Mouse (Mus musculus) hindbrain, postnatal 0 days (tissue): ENCODE measurements around the gene Orai1. TPM values are rescaled to one million over a fixed set of nuclear protein-coding genes. Genes with fewer than 3 reads are reported as not detected.
A peak's percentile ranks its signal among the peaks of the same experiment; 100 is the strongest.

Experiments used
- ATAC-seq: fragments of 200-750 bp; cut with Nextera tagmentation; 2 replicates; pipeline ENCODE4 v1.8.0; 2017; ENCODE audit warnings: mild to moderate bottlenecking, moderate TSS enrichment, moderate library complexity
- DNase-seq: peaks from one replicate; pipeline ENCODE4 v3.0.0-alpha.2; 2015; ENCODE audit warnings: low spot score
- H3K27ac ChIP-seq: fragments of 300-500 bp; sonication (generic); 2 replicates; pipeline ENCODE4 v1.5.1; 2014; ENCODE audit warnings: mild to moderate bottlenecking
- H3K27me3 ChIP-seq: fragments of 300-500 bp; sonication (generic); 2 replicates; pipeline ENCODE4 v1.6.1; 2014; ENCODE audit warnings: low read length, mixed read lengths; ENCODE audit not compliant: insufficient read depth
- H3K36me3 ChIP-seq: fragments of 300-500 bp; sonication (generic); 2 replicates; pipeline ENCODE4 v1.6.1; 2014; ENCODE audit warnings: low read length, mixed read lengths; ENCODE audit not compliant: insufficient read depth
- H3K4me1 ChIP-seq: fragments of 300-500 bp; sonication (generic); 2 replicates; pipeline ENCODE4 v1.6.1; 2014; ENCODE audit warnings: antibody characterized with exemption, low read length, mixed read lengths; ENCODE audit not compliant: insufficient read depth
- H3K4me2 ChIP-seq: fragments of 300-500 bp; sonication (generic); 2 replicates; pipeline ENCODE4 v1.6.1; 2014; ENCODE audit warnings: low read depth, mild to moderate bottlenecking, low read length, moderate library complexity, mixed read lengths
- H3K4me3 ChIP-seq: fragments of 300-500 bp; sonication (generic); 2 replicates; pipeline ENCODE4 v1.5.1; 2014; ENCODE audit warnings: low read length
- H3K9ac ChIP-seq: fragments of 300-500 bp; sonication (generic); replicated peaks from 2 replicates; pipeline ENCODE4 v1.6.1; 2014; ENCODE audit warnings: mild to moderate bottlenecking, low read length, moderate library complexity, mixed read lengths
- H3K9me3 ChIP-seq: fragments of 300-500 bp; sonication (generic); 2 replicates; pipeline ENCODE4 v1.6.1; 2016; ENCODE audit warnings: low read length, mixed read lengths
- CTCF ChIP-seq: IDR thresholded peaks from 2 replicates; pipeline ENCODE4 v1.5.1; 2016; ENCODE audit warnings: antibody characterized with exemption, control low read depth, low read depth
- WGBS: fragments of 180-500 bp; shearing (Covaris S2); extraction: QIAGEN DNeasy Blood & Tissue Kit; methylation state at CpG from one replicate; pipeline ENCODE4 v1.1.7; 2014; 5-methylcytosine and 5-hydroxymethylcytosine counted together
- polyA plus RNA-seq: library from polyadenylated mRNA; unstranded; fragments of >200 nt; fragmentation: Nextera tagmentation; extraction: Ambion mirVana; gene quantifications from 2 replicates; pipeline ENCODE4 v1.2.1, GENCODE M21; 2015
- total RNA-seq: library from RNA; depleted of rRNA; stranded (reverse); fragments of >200 nt; gene quantifications from 2 replicates; pipeline ENCODE4 v1.2.3, GENCODE M21; 2014

Gene Orai1
- total and polyA plus RNA-seq, 2 experiments from 2014 or later: 18.3 to 20.9 TPM

GRCm38 (mm10) chr5:123040796-123041195 lies 25.9 kb downstream of the Orai1 start:
- Histone ChIP-seq H3K36me3 (no peaks in the 10 kb centered on the region), H3K9ac (no peak overlapping the region), H3K27me3 (no peaks in the 10 kb centered on the region), H3K4me1 (peaks cover 3% of the 10 kb centered on the region; the same call in 1 of the 2 replicates), H3K4me2 (no peak overlapping the region), H3K27ac (no peak overlapping the region), H3K9me3 (no peaks in the 10 kb centered on the region), H3K4me3 (no peak overlapping the region)
- DNase-seq (no peak), ATAC-seq (no peak)
- 50% methylated on average over 7 of the region's 7 CpGs for WGBS
- TF ChIP-seq CTCF: no peak

- no peaks in the 10 kb centered on the region for H3K9me3 ChIP-seq
- peak; percentile 55 for TF ChIP-seq CTCF
- no peak for ATAC-seq
- H3K27ac ChIP-seq: no peak overlapping the region
- H3K4me3 ChIP-seq: no peak overlapping the region
- WGBS: 24% methylated on average over 7 of the region's 7 CpGs
- H3K27me3 ChIP-seq: no peaks in the 10 kb centered on the region
- DNase-seq: peak; percentile 33
- no peak overlapping the region for H3K4me2 ChIP-seq
- peaks cover 3% of the 10 kb centered on the region; the same call in 1 of the 2 replicates for H3K4me1 ChIP-seq
- H3K9ac ChIP-seq: no peak overlapping the region
- no peaks in the 10 kb centered on the region for H3K36me3 ChIP-seq
Observed at GRCm38 (mm10) chr5:123043856-123044255, 29.0 kb downstream of the Orai1 start.

- no peak overlapping the region for H3K4me2 ChIP-seq
- no peaks in the 10 kb centered on the region for H3K4me1 ChIP-seq
- H3K9ac ChIP-seq: no peak overlapping the region
- DNase-seq (peak; percentile 79), ATAC-seq (0 out of 2 replicates have a peak, but pooled peaks have one; percentile 55)
- no peaks in the 10 kb centered on the region for H3K36me3 ChIP-seq
- TF ChIP-seq CTCF: peak; percentile 72
- no peaks in the 10 kb centered on the region for H3K9me3 ChIP-seq
- 34% methylated on average over 9 of the region's 9 CpGs for WGBS
- no peak overlapping the region for H3K4me3 ChIP-seq
- H3K27ac ChIP-seq: no peak overlapping the region
- no peaks in the 10 kb centered on the region for H3K27me3 ChIP-seq
Observed at GRCm38 (mm10) chr5:123045561-123046295, 30.9 kb downstream of the Orai1 start.

GRCm38 (mm10) chr5:123046916-123047315 lies 32.0 kb downstream of the Orai1 start, which contains the start of gene Morn3:
Morn3 (minus strand) TSS chr5:123047016.
- no peak for TF ChIP-seq CTCF
- ATAC-seq: no peak
- H3K9ac ChIP-seq: no peak within 1 kb of the TSS

GRCm38 (mm10) chr5:123049271-123049670 lies 34.4 kb downstream of the Orai1 start:
- Histone ChIP-seq H3K36me3 (no peaks in the 10 kb centered on the region), H3K4me2 (peak overlapping the region; percentile 36), H3K4me1 (no peaks in the 10 kb centered on the region), H3K27ac (no peak overlapping the region), H3K9ac (no peak overlapping the region), H3K27me3 (no peaks in the 10 kb centered on the region), H3K9me3 (no peaks in the 10 kb centered on the region), H3K4me3 (no peak overlapping the region)
- peak; percentile 64; the same call in 1 of the 2 replicates for ATAC-seq
- whole genome bisulfite sequencing: 4% methylated on average over 12 of the region's 12 CpGs
- DNase-seq: peak; percentile 70
- TF ChIP-seq CTCF: peak; percentile 40

More at GRCm38 (mm10) chr5:123046916-123047315, 32.0 kb downstream of the Orai1 start, which contains the start of gene Morn3:
- no peaks in the 10 kb centered on the region for H3K36me3 ChIP-seq
- no peak within 1 kb of the TSS for H3K27ac ChIP-seq
- H3K9me3 ChIP-seq: no peaks in the 10 kb centered on the region
- no peak within 1 kb of the TSS for H3K4me3 ChIP-seq
- no peaks in the 10 kb centered on the region for H3K27me3 ChIP-seq
- H3K4me1 ChIP-seq: no peaks in the 10 kb centered on the region
- H3K4me2 ChIP-seq: no peak within 1 kb of the TSS
- no peak for DNase-seq
- WGBS: 77% methylated on average over 3 of the region's 3 CpGs

GRCm38 (mm10) chr5:123050918-123051317 lies 36.0 kb downstream of the Orai1 start:
- ATAC-seq (no peak), DNase-seq (no peak)
- H3K4me1 ChIP-seq: no peaks in the 10 kb centered on the region
- H3K27me3 ChIP-seq: no peaks in the 10 kb centered on the region
- no peak overlapping the region for H3K27ac ChIP-seq
- 65% methylated on average over 9 of the region's 9 CpGs for WGBS
- no peaks in the 10 kb centered on the region for H3K9me3 ChIP-seq
- no peak overlapping the region for H3K4me3 ChIP-seq
- no peak overlapping the region for H3K9ac ChIP-seq
- H3K36me3 ChIP-seq: no peaks in the 10 kb centered on the region
- no peak overlapping the region for H3K4me2 ChIP-seq
- TF ChIP-seq CTCF: no peak

- H3K36me3 ChIP-seq: no peaks in the 10 kb centered on the region
- no peak overlapping the region for H3K27ac ChIP-seq
- ATAC-seq (no peak), DNase-seq (no peak)
- H3K4me1 ChIP-seq: no peaks in the 10 kb centered on the region
- H3K4me2 ChIP-seq: no peak overlapping the region
- no peaks in the 10 kb centered on the region for H3K9me3 ChIP-seq
- TF ChIP-seq CTCF: peak; percentile 30
- 82% methylated on average over 5 of the region's 5 CpGs for WGBS
- no peaks in the 10 kb centered on the region for H3K27me3 ChIP-seq
- no peak overlapping the region for H3K9ac ChIP-seq
- H3K4me3 ChIP-seq: no peak overlapping the region
Observed at GRCm38 (mm10) chr5:123051736-123052135, 36.9 kb downstream of the Orai1 start.
